Mouse (Mus musculus): ENCODE results near the gene Pfas. TPM values are rescaled to one million over a fixed set of nuclear protein-coding genes. Genes with fewer than 3 reads are reported as not detected.

Gene Pfas
- total RNA-seq (2021), result 10 to 100 TPM; 20.1 to 24.7 TPM
- long read RNA-seq, experiment 1, full-length matches to known transcripts, result 3 of 15 reads
- long read RNA-seq, experiment 1, partial matches to known transcripts, result 2 of 15 reads
- long read RNA-seq, experiment 1, other reads (novel, unspliced or antisense), result 10 of 15 reads
- long read RNA-seq, experiment 2, full-length matches to known transcripts, result 2 of 13 reads
- long read RNA-seq, experiment 2, partial matches to known transcripts, result 2 of 13 reads
- long read RNA-seq, experiment 2, other reads (novel, unspliced or antisense), result 9 of 13 reads

DNA sequence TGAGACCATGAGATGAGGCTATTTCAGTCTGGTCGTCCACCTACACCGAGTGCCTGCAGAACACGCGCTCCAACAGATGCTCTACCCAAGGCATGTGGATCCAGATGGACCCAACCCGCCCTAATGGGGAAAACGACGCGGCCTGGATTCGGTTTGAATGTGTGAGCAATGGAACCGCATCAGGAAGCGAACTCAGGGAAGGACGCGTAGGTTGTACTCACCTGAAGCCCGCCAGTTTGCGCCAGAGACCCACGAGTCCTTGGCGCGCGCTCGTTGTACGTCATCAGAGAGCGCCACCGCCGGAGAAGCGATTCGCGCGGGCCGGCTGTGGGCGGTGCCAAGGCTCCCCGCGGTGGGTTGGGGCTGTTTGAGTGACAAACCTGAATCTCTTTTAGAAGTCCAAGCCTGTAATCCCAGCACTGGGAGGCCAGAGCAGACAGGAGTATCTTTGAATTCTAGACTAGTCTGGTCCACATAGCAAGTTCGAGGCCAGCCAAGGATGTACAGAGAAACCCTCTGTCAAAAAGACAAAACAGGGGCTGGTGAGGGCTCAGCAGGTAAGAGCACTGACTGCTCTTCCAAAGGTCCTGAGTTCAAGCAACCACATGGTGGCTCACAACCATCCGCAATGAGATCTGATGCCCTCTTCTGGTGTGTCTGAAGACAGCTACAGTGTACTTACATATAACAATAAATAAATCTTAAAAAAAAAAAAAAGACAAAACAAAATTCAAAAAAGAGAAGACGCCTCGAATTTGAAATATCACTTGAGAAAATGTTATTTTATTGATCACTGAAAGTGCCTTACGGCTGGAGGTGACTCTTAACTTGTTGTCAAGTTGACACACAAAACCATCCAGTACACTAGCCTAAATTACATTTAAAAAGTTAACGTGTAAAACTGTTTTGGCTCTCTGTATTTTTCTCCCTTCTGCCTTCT, at the start of gene Pfas:
Gene Pfas (minus strand): TSS at position 279 of the 940 bp plus-strand sequence.
- DNase-seq (ENCODE audit: extremely low spot score in 1 of 2, low spot score in 2 of 2), result peak; percentile 92 to 94
- peak; percentile 0 for TF ChIP-seq CTCF (IDR thresholded peaks at IDR 0.05)
- Histone ChIP-seq H3K4me3 (peak within 1 kb of the TSS; percentile 53), H3K27ac (peak within 1 kb of the TSS; percentile 41; the same call in 1 of the 2 replicates)
- intact Hi-C loops (cut with DNase I), result no loop called here

DNA sequence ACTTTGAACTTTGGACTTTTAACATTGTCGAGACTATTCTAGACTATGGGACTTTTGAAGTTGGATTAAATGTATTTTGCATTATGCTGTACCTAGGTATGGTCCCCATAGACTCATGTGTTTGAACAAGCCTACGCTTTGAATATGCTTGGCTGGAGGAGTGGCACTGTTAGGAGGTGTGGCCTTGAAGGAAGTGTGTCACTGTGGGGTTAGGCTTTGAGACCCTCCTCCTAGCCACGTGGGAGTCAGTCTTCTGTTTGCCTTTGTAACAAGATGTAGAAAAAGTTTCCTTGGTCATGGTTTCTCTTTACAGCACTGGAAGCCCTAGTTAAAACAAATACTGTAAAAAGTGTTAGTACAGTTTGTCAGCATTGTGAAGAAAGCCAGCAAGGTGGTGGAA, 45.6 kb upstream of the Pfas start:
- TF ChIP-seq CTCF (IDR thresholded peaks at IDR 0.05), result no peak
- intact Hi-C loops (cut with DNase I), result no loop called here
- no peak overlapping the region for H3K27ac ChIP-seq
- no peak for DNase-seq (ENCODE audit: extremely low spot score in 1 of 2, low spot score in 2 of 2)
- H3K4me3 ChIP-seq, result no peak overlapping the region

DNA sequence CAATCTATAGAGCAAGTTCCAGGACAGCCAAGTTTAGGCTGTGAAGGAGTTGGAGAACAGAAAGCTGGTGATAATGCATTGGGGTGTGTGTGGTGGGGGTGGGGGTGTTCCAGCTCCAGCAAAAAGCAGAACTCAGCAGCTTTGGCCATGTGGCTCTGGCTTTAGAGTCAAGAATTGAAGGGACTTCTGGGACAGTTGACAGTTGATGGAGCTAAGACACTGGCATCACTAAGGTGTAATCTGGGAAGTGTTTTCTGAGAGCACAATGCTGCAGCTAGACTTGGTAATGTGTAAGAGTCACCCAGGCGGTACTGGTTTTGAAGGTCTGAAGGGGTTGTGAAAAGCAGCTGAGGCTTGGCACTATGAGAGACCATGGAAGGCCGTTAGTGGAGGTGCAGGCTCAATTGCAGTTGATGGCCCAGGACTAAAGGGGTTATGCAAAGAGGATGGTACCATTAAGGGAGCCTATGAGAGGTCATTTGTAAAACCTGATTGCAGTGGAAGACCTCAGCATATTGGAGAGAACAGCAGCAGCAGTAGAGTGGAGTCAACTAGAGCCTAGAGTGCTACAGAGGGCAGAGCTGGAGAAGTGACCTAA, 44.7 kb upstream of the Pfas start:
- no peak for DNase-seq (ENCODE audit: extremely low spot score in 1 of 2, low spot score in 2 of 2)
- Histone ChIP-seq H3K4me3 (no peak overlapping the region), H3K27ac (no peak overlapping the region)
- TF ChIP-seq CTCF (IDR thresholded peaks at IDR 0.05), result no peak
- intact Hi-C loops (cut with DNase I), result no loop called here

- no peak for DNase-seq (ENCODE audit: extremely low spot score in 1 of 2, low spot score in 2 of 2)
- H3K4me3 ChIP-seq, result no peak overlapping the region
- no peak for TF ChIP-seq CTCF (IDR thresholded peaks at IDR 0.05)
- intact Hi-C loops (cut with DNase I), result no loop called here
- H3K27ac ChIP-seq, result no peak overlapping the region
Measured at GRCm38 (mm10) chr11:69051771-69052170, 43.5 kb upstream of the Pfas start.

DNA sequence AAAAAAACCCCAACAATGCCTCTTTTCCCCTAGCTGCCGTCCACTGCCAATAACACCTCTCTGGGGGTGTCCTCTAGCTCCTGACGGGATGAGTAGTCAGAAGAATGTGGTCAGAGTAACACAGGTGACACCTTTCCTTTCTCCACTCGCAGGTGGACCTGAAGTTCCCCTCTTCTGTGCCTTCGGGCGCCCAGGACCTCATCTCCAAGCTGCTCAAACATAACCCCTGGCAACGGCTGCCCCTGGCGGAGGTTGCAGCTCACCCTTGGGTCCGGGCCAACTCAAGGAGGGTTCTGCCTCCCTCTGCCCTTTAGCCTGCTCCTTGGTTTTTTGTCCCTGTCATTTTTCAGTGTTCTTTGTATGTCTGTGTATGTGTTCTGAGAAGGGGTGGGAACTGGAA, 42.5 kb upstream of the Pfas start:
- intact Hi-C loops (cut with DNase I), result no loop called here
- TF ChIP-seq CTCF (IDR thresholded peaks at IDR 0.05), result no peak
- H3K27ac ChIP-seq, result no peak overlapping the region
- H3K4me3 ChIP-seq, result no peak overlapping the region
- no peak for DNase-seq (ENCODE audit: extremely low spot score in 1 of 2, low spot score in 2 of 2)

- intact Hi-C loops (cut with DNase I), result no loop called here
- Histone ChIP-seq H3K27ac (no peak overlapping the region), H3K4me3 (no peak overlapping the region)
- no peak for DNase-seq (ENCODE audit: extremely low spot score in 1 of 2, low spot score in 2 of 2)
- TF ChIP-seq CTCF (IDR thresholded peaks at IDR 0.05), result no peak
Measured at GRCm38 (mm10) chr11:69048151-69048550, 39.9 kb upstream of the Pfas start.

DNA sequence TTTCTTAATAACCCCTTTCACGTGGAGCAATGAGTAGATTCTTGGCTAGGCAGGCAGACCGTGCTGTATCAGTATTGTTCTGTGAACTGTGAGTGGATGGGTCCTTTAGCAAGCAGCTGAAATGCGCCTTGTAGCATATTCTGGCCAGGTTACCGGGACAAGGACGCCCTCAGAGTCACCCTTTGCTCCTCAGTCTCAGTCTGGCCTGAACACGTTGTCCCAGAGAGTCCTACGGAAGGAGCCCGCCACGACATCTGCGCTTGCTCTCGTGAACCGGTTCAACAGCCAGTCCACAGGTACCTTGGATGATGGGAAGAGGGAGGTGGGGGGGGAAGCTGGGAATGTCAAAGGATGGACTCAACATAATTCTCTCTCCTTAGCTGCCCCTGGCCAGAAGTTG, 39.3 kb upstream of the Pfas start:
- DNase-seq (ENCODE audit: extremely low spot score in 1 of 2, low spot score in 2 of 2), result no peak
- no peak overlapping the region for H3K4me3 ChIP-seq
- H3K27ac ChIP-seq, result no peak overlapping the region
- TF ChIP-seq CTCF (IDR thresholded peaks at IDR 0.05), result no peak
- intact Hi-C loops (cut with DNase I), result no loop called here

DNA sequence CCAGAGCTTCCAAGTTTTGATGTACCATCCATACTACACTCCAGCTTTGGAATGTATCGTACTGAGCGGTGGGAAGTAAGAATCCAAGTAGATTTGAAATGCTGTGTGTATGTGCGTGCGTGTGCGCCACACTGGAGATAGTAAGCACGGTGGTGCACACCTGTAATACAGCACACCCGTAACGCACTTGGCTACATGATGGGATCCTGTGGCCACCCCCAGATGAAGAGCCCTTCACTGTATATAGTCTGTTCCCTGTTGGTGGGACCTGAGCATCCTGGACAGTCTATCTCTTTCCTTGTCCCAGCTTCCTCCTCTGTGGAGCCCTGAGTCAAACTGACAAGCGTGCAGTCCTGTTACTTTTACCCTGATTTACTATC, 38.1 kb upstream of the Pfas start:
- no peak overlapping the region for H3K27ac ChIP-seq
- DNase-seq (ENCODE audit: extremely low spot score in 1 of 2, low spot score in 2 of 2), result no peak
- H3K4me3 ChIP-seq, result peak overlapping the region; percentile 59
- intact Hi-C loops (cut with DNase I), result no loop called here
- TF ChIP-seq CTCF (IDR thresholded peaks at IDR 0.05), result no peak

DNA sequence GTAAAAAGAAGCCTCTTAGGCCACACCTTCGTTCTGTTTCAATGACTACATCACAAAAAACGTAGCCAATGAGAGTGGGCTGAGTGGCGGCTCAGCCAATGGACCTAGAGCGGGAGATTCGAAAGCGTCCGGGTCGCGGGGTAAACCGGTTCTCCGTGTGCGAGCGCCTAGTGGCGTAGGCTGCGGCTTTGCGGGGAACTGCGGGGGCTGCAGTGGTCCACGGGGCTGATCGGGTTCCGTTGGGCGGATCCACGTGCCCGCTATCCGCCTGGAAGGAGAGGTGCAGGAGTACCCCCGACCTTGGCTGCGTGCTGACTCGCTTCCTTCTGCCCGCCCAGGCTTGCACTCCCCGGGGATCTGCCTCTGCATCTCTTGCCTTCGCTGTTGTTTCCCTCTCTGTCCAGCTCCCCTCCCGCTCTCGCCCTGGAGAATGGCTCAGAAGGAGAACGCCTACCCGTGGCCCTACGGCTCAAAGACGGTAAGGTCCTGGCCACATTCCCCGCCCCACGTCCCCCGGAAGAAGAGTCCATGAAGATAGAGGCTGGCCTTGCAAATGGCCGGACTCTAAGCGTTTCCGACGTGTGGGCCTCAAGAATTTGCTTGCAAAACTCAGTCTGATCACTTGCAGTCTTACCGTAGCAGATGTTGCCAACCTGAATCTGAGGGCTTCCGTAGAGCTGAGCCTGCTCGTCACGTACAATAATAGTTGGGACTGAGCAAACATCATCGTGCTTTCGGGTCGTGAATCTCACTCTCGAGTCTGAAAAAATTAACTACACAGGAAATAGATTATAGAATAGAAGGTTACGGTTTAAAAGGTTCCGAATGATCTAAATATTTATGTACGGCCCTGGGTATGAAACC, 37.5 kb upstream of the Pfas start, which contains the start of gene Aurkb:
Gene Aurkb (plus strand): TSS at position 117 of the 864 bp plus-strand sequence.
- intact Hi-C loops (cut with DNase I), result no loop called here
- Histone ChIP-seq H3K4me3 (peak within 1 kb of the TSS; percentile 59), H3K27ac (no peak within 1 kb of the TSS)
- DNase-seq (ENCODE audit: extremely low spot score in 1 of 2, low spot score in 2 of 2), result peak; percentile 63 to 71
- peak; percentile 24; the same call in 1 of the 2 replicates for TF ChIP-seq CTCF (IDR thresholded peaks at IDR 0.05)

DNA sequence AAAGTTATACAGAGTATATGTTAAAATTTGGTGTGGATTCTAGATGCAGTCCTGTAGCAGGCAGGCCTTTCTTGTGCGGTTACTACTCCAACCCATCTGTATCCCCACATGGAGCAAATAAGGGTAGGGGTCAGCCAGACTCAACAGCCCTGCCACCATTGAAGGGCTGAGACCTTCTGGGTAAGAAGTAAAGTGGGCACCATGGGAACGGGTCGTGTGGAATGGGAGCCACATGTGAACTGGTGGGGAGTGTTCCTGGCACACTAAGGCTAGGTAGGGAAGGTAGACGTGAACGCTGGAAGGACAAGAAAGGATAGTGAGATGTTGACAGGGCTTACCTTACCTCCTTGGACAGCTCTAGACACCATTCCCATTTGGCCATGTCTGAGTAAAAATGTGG, 29.9 kb upstream of the Pfas start:
- intact Hi-C loops (cut with DNase I), result no loop called here

More for the DNA sequence above, 29.9 kb upstream of the Pfas start:
- no peak overlapping the region for H3K4me3 ChIP-seq
- TF ChIP-seq CTCF (IDR thresholded peaks at IDR 0.05), result no peak
- H3K27ac ChIP-seq, result no peak overlapping the region; the same call in 1 of the 2 replicates
- no peak for DNase-seq (ENCODE audit: extremely low spot score in 1 of 2, low spot score in 2 of 2)

All from left cerebral cortex, adult 2 months (tissue).